Mouse (Mus musculus) heart, adult 2 months (tissue): Measurements from ENCODE around the gene Klb.

Source experiments
- EP300 ChIP-seq: fragments of 200-500 bp; IDR thresholded peaks from 2 replicates; pipeline ENCODE4 v1.6.1; 2011; ENCODE audit warnings: low read depth, low read length, control low read depth; ENCODE audit not compliant: insufficient read depth
- POLR2A ChIP-seq: fragments of 200-500 bp; IDR thresholded peaks from 2 replicates; pipeline ENCODE4 v1.6.1; 2011; ENCODE audit warnings: mild to moderate bottlenecking, low read depth, low read length, control low read depth; ENCODE audit not compliant: insufficient read depth

GRCm38 (mm10) chr5:65394425-65394824 is 46.3 kb downstream of the Klb start:
- no peak for TF ChIP-seq POLR2A
- no peak for TF ChIP-seq EP300
